Mouse (Mus musculus) bone marrow, adult 2 months (tissue): ENCODE results near the gene Gon4l.
"Not testable (repeated sequence)": the region's sequence is repeated elsewhere in the genome, so short reads cannot be mapped to it uniquely, and the experiment has no call there.

Source experiments
- CTCF ChIP-seq: fragments of 200-500 bp; IDR thresholded peaks from 2 replicates; pipeline ENCODE4 v1.5.1; 2011; ENCODE audit warnings: low read length, control low read depth; ENCODE audit not compliant: control insufficient read depth, insufficient read depth
- POLR2A ChIP-seq: fragments of 200-500 bp; IDR thresholded peaks from 2 replicates; pipeline ENCODE4 v1.6.1; 2011; ENCODE audit warnings: low read depth, mild to moderate bottlenecking, control low read depth, low read length, borderline replicate concordance; ENCODE audit not compliant: control insufficient read depth

- TF ChIP-seq POLR2A, CTCF: not testable (repeated sequence)
These were observed 47.5 kb downstream of the Gon4l start for GRCm38 (mm10) chr3:88882536-88882935.
